Comparison of ENCODE assay signal across 16 mouse cellular contexts in the genomic region with DNA sequence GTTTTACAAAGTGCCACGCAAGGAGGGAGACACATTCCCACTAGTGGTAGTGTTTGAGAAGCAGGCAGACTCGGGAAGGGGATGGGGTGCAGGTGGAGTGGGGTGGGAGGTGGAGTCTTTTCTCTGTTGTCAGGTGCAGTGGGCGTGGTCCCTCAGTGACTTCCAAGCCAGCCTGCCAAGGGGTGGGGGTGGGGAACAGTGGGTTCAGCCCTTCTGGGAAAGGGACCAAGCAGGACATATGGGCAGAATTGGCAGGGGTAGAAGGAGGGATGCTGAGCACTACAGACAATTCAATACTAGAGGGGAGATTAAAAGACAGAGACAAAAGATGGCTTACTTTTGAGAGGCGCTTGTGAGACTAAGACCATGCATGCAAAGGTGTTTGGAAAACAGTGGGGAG.
DNase-seq lines count a peak whose midpoint lies in the region; ATAC-seq and TF ChIP-seq lines count a peak whose summit lies in the region.
"Had no signal": no experiment of that assay in that cellular context is flagged by ENCODE, and none has a peak within 500 bp of the region (broad histone marks: within the 10 kb centered on the region; RNA-seq: fewer than 3 reads in every experiment).

No protein-coding gene starts in this region.

- H3K36me3 ChIP-seq in intestine, postnatal 0 days (ENCODE audit: control insufficient read depth, insufficient read depth), result peaks cover 6% of the 10 kb centered on the region; the same call in 1 of the 2 replicates
- H3K36me3 ChIP-seq: hindbrain, embryonic 10.5 days; stomach, embryonic 15.5 days had no signal

- H3K9me3 ChIP-seq in intestine, postnatal 0 days (ENCODE audit: control insufficient read depth), result no peaks in the 10 kb centered on the region
- H3K9me3 ChIP-seq: hindbrain, embryonic 10.5 days; kidney, embryonic 15.5 days; megakaryocyte, embryonic 14.5 days; stomach, embryonic 15.5 days had no signal

- ATAC-seq in intestine, postnatal 0 days, result no peak

- TF ChIP-seq CTCF in layer of hippocampus, adult 2 months (conservative IDR thresholded peaks at IDR 0.05), result no peak
- TF ChIP-seq CTCF in intestine, postnatal 0 days (IDR thresholded peaks at IDR 0.05; ENCODE audit: low read depth), result no peak

- no peak overlapping the region for H3K9ac ChIP-seq in intestine, postnatal 0 days (ENCODE audit: low read depth, low read length)
- H3K9ac ChIP-seq: kidney, embryonic 15.5 days; stomach, embryonic 15.5 days had no signal

- 0 out of 2 replicates have a peak, but pooled peaks cover 5% of the 10 kb centered on the region for H3K4me1 ChIP-seq in intestine, postnatal 0 days (replicated peaks; ENCODE audit: control insufficient read depth, insufficient read depth, low read length)
- H3K4me1 ChIP-seq: stomach, embryonic 15.5 days had no signal

- no peak overlapping the region for H3K4me2 ChIP-seq in intestine, postnatal 0 days (replicated peaks; ENCODE audit: low read depth)
- H3K4me2 ChIP-seq: heart, embryonic 11.5 days; kidney, embryonic 15.5 days; stomach, embryonic 15.5 days had no signal

- H3K27ac ChIP-seq in layer of hippocampus, adult 2 months, result peak overlapping the region; percentile 99
- H3K27ac ChIP-seq in intestine, postnatal 0 days (ENCODE audit: low read depth, low read length), result no peak overlapping the region
- H3K27ac ChIP-seq: hindbrain, embryonic 10.5 days; kidney, embryonic 15.5 days; stomach, embryonic 15.5 days had no signal

- WGBS in intestine, postnatal 0 days, result 76% methylated on average over 4 of the region's 4 CpGs

- intact Hi-C loops in heart, postnatal 14 days (cut with DNase I), result no loop called here

- H3K4me3 ChIP-seq in layer of hippocampus, adult 2 months, result no peak overlapping the region
- H3K4me3 ChIP-seq in intestine, postnatal 0 days (ENCODE audit: low read depth, low read length), result no peak overlapping the region
- H3K4me3 ChIP-seq: hindbrain, embryonic 10.5 days; kidney, embryonic 15.5 days; megakaryocyte, embryonic 14.5 days; stomach, embryonic 15.5 days had no signal

- no peaks in the 10 kb centered on the region for H3K27me3 ChIP-seq in intestine, postnatal 0 days (replicated peaks; ENCODE audit: control insufficient read depth, insufficient read depth, low read length)
- H3K27me3 ChIP-seq: CH12.LX; kidney, embryonic 15.5 days; megakaryocyte, embryonic 14.5 days; stomach, embryonic 15.5 days had no signal

- DNase-seq in layer of hippocampus, adult 11-12 months (ENCODE audit: low spot score), result peak; percentile 71
- DNase-seq in layer of hippocampus, adult 9-10 months (ENCODE audit: low spot score), result no peak
- peak; percentile 35 for DNase-seq in ZHBTc4 (ENCODE audit: low read depth, low spot score)
- peak; percentile 93 to 95 for DNase-seq in cerebellum, adult 18-20 months
- peak; percentile 75 for DNase-seq in layer of hippocampus, adult 2 months (ENCODE audit: low spot score in 2 of 2)
- no peak for DNase-seq in heart, postnatal 14 days
- DNase-seq: adrenal gland, postnatal 36 days; lung, adult 2 months; right cerebral cortex, postnatal 4 days had no signal

Comparison
In these comparisons a context has a peak if more than half of its experiments do, and no peak if none do; other contexts are left out.
1. DNase-seq: peak in layer of hippocampus, adult 11-12 months (single experiment), ZHBTc4 (single experiment), cerebellum, adult 18-20 months (2 of 2) and layer of hippocampus, adult 2 months (2 of 2); none in layer of hippocampus, adult 9-10 months (single experiment) and heart, postnatal 14 days (0 of 2).